24 mouse cellular contexts compared by ENCODE assay signal in the genomic region with DNA sequence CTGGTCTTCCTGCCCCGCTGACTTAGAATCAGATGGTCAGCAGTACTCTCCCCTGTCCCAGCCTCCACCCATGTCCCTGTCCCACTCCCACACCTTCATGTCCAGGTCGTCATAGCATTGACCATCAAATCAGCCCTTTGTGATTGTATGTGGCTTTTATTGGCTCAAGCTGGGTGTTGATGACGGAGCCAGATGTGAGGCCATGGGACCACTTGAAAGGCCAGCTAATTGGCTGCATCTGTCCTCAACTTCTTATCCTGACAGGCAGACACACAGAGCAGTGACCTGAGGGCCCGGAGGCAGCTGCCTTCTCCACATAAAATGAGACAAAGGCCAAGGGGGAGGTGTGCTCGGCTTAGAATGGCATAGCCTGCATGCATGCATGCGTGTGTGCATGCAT. TPM values are rescaled to one million over a fixed set of nuclear protein-coding genes. Genes with fewer than 3 reads are reported as not detected.
A peak's percentile ranks its signal among the peaks of the same experiment; 100 is the strongest.
DNase-seq lines count a peak whose midpoint lies in the region; ATAC-seq lines count a peak whose summit lies in the region.
"Had no signal": no experiment of that assay in that cellular context is flagged by ENCODE, and none has a peak within 500 bp of the region (broad histone marks: within the 10 kb centered on the region; RNA-seq: fewer than 3 reads in every experiment).

No protein-coding gene starts in this region.

- H3K36me3 ChIP-seq in hindbrain, embryonic 10.5 days: no peaks in the 10 kb centered on the region
- no peaks in the 10 kb centered on the region for H3K36me3 ChIP-seq in hindbrain, embryonic 16.5 days (ENCODE audit: control insufficient read depth, insufficient read depth, low read length)
- H3K36me3 ChIP-seq in forebrain, embryonic 14.5 days (ENCODE audit: control insufficient read depth, insufficient read depth, low read length): no peaks in the 10 kb centered on the region
- no peaks in the 10 kb centered on the region for H3K36me3 ChIP-seq in forebrain, embryonic 12.5 days (replicated peaks)
- H3K36me3 ChIP-seq: embryonic facial prominence, embryonic 15.5 days; forebrain, embryonic 10.5 days; G1E; heart, embryonic 12.5 days had no signal

- ATAC-seq in hindbrain, embryonic 16.5 days: no peak
- ATAC-seq in forebrain, embryonic 14.5 days: no peak
- no peak for ATAC-seq in forebrain, embryonic 12.5 days (ENCODE audit: low FRiP score)
- ATAC-seq: CD4-positive, CD25-positive, alpha-beta regulatory T cell, adult 4 months; forebrain, embryonic 16.5 days; inflammation-experienced regulatory T-cells, adult 6 months; intestine, postnatal 0 days had no signal

- peaks cover 13% of the 10 kb centered on the region for H3K4me1 ChIP-seq in hindbrain, embryonic 10.5 days (replicated peaks)
- no peaks in the 10 kb centered on the region for H3K4me1 ChIP-seq in hindbrain, embryonic 16.5 days (ENCODE audit: control insufficient read depth, insufficient read depth, low read depth, low read length)
- H3K4me1 ChIP-seq in forebrain, embryonic 14.5 days (ENCODE audit: control insufficient read depth, insufficient read depth, low read length): no peaks in the 10 kb centered on the region
- H3K4me1 ChIP-seq in forebrain, embryonic 12.5 days: no peaks in the 10 kb centered on the region

- H3K4me2 ChIP-seq in hindbrain, embryonic 16.5 days (ENCODE audit: low read length): no peak overlapping the region
- H3K4me2 ChIP-seq in forebrain, embryonic 14.5 days (ENCODE audit: low read length): no peak overlapping the region
- H3K4me2 ChIP-seq in forebrain, embryonic 12.5 days: no peak overlapping the region
- H3K4me2 ChIP-seq: embryonic facial prominence, embryonic 15.5 days; heart, embryonic 12.5 days; hindbrain, embryonic 14.5 days had no signal

- H3K27ac ChIP-seq in hindbrain, embryonic 10.5 days: 0 out of 2 replicates have a peak overlapping the region, but pooled peaks have one; percentile 56
- no peak overlapping the region for H3K27ac ChIP-seq in hindbrain, embryonic 16.5 days (ENCODE audit: low read depth, low read length)
- H3K27ac ChIP-seq in forebrain, embryonic 14.5 days (ENCODE audit: low read depth, low read length): no peak overlapping the region
- H3K27ac ChIP-seq in forebrain, embryonic 12.5 days: no peak overlapping the region
- H3K27ac ChIP-seq: embryonic facial prominence, embryonic 15.5 days; forebrain, embryonic 10.5 days; hindbrain, embryonic 14.5 days had no signal

- H3K9me3 ChIP-seq in hindbrain, embryonic 10.5 days: peaks cover 4% of the 10 kb centered on the region; the same call in 1 of the 2 replicates
- peaks cover under 1% of the 10 kb centered on the region; the same call in 1 of the 2 replicates for H3K9me3 ChIP-seq in hindbrain, embryonic 16.5 days (ENCODE audit: control insufficient read depth, low read length)
- no peaks in the 10 kb centered on the region for H3K9me3 ChIP-seq in forebrain, embryonic 14.5 days (replicated peaks; ENCODE audit: control insufficient read depth, low read length)
- H3K9me3 ChIP-seq in forebrain, embryonic 12.5 days: peaks cover 4% of the 10 kb centered on the region; the same call in 1 of the 2 replicates
- H3K9me3 ChIP-seq: embryonic facial prominence, embryonic 15.5 days; G1E had no signal

- no peak overlapping the region for H3K9ac ChIP-seq in hindbrain, embryonic 16.5 days (ENCODE audit: low read depth, low read length)
- H3K9ac ChIP-seq in forebrain, embryonic 14.5 days (ENCODE audit: low read length): no peak overlapping the region
- no peak overlapping the region for H3K9ac ChIP-seq in forebrain, embryonic 12.5 days
- H3K9ac ChIP-seq: embryonic facial prominence, embryonic 15.5 days; heart, embryonic 12.5 days; hindbrain, embryonic 14.5 days had no signal

- no peak overlapping the region for H3K4me3 ChIP-seq in hindbrain, embryonic 10.5 days
- no peak overlapping the region for H3K4me3 ChIP-seq in hindbrain, embryonic 16.5 days (ENCODE audit: low read length)
- no peak overlapping the region for H3K4me3 ChIP-seq in forebrain, embryonic 14.5 days (ENCODE audit: low read depth, low read length)
- no peak overlapping the region for H3K4me3 ChIP-seq in forebrain, embryonic 12.5 days (replicated peaks)
- H3K4me3 ChIP-seq: embryonic facial prominence, embryonic 15.5 days; erythroblast, embryonic 14.5 days; forebrain, embryonic 10.5 days; heart, embryonic 12.5 days had no signal

- 67% methylated on average over 6 of the region's 6 CpGs for WGBS in hindbrain, embryonic 10.5 days
- 69% methylated on average over 6 of the region's 6 CpGs for WGBS in hindbrain, embryonic 16.5 days
- WGBS in forebrain, embryonic 14.5 days: 79% methylated on average over 6 of the region's 6 CpGs
- 71% methylated on average over 6 of the region's 6 CpGs for WGBS in forebrain, embryonic 12.5 days

- no peaks in the 10 kb centered on the region for H3K27me3 ChIP-seq in hindbrain, embryonic 10.5 days (ENCODE audit: insufficient read depth, poor library complexity, severe bottlenecking)
- no peaks in the 10 kb centered on the region for H3K27me3 ChIP-seq in hindbrain, embryonic 16.5 days (replicated peaks; ENCODE audit: control insufficient read depth, insufficient read depth, low read length)
- H3K27me3 ChIP-seq in forebrain, embryonic 14.5 days (replicated peaks; ENCODE audit: control insufficient read depth, insufficient read depth, low read length): no peaks in the 10 kb centered on the region
- no peaks in the 10 kb centered on the region for H3K27me3 ChIP-seq in forebrain, embryonic 12.5 days
- H3K27me3 ChIP-seq: embryonic facial prominence, embryonic 15.5 days; heart, embryonic 12.5 days had no signal

- DNase-seq in hindbrain, embryonic 10.5 days (ENCODE audit: low spot score): peak; percentile 31
- DNase-seq in retina, embryonic 14.5 days (ENCODE audit: low spot score): peak; percentile 17
- no peak for DNase-seq in retina, postnatal 1 day
- DNase-seq in forelimb bud, embryonic 11.5 days (ENCODE audit: low read depth, low spot score): peak; percentile 61
- DNase-seq in mesoderm, embryonic 11.5 days (ENCODE audit: low read depth, low spot score): peak; percentile 25
- DNase-seq in forebrain, embryonic 14.5 days (ENCODE audit: low spot score): no peak
- DNase-seq: adrenal gland, adult 8-10 months; B cell, adult 2 months; cerebellum, adult 11 months; cerebellum, adult 9-11 months; cerebellum, postnatal 36 days; gastrocnemius, postnatal 14 days had no signal

RNA-seq across cellular contexts. Expression of gene Brd7, which starts 49.5 kb away (rescaled TPM):
- polyA plus RNA-seq in hindbrain, embryonic 10.5 days (2016; fragmentation: Nextera tagmentation; extraction: Ambion mirVana): 61.8 and 85.8 TPM in 2 replicates
- 37.6 and 58.2 TPM in 2 replicates for polyA plus RNA-seq in hindbrain, embryonic 16.5 days (2015; fragmentation: Nextera tagmentation; extraction: Ambion mirVana)
- polyA plus RNA-seq in forebrain, embryonic 14.5 days (2014; fragmentation: Nextera tagmentation; extraction: Ambion mirVana): 48.0 and 57.8 TPM in 2 replicates
- 86.4 and 87.7 TPM in 2 replicates for polyA plus RNA-seq in forebrain, embryonic 12.5 days (2016; fragmentation: Nextera tagmentation; extraction: Ambion mirVana)

Comparison
In these comparisons a context has a peak if more than half of its experiments do, and no peak if none do; other contexts are left out.
1. DNase-seq: peak in hindbrain, embryonic 10.5 days (single experiment), retina, embryonic 14.5 days (single experiment), forelimb bud, embryonic 11.5 days (single experiment) and mesoderm, embryonic 11.5 days (single experiment); none in retina, postnatal 1 day (single experiment) and forebrain, embryonic 14.5 days (single experiment).